Mouse (Mus musculus) heart, embryonic 14.5 days (tissue): Measurements from ENCODE around the gene Mroh3. TPM values are rescaled to one million over a fixed set of nuclear protein-coding genes. Genes with fewer than 3 reads are reported as not detected.
A peak's percentile ranks its signal among the peaks of the same experiment; 100 is the strongest.

Experiments used
- ATAC-seq: fragments of 200-750 bp; cut with Nextera tagmentation; 2 replicates; pipeline ENCODE4 v1.8.0; 2017; ENCODE audit warnings: low read depth, moderate TSS enrichment; ENCODE audit not compliant: insufficient number of reproducible peaks, insufficient read depth, low FRiP score
- H3K27ac ChIP-seq, 2 experiments: fragments of 200-500 bp in 1 of 2; fragments of 300-500 bp in 1 of 2; sonication (generic) in 1 of 2; replicated peaks in 1 of 2; 2 replicates each; pipeline ENCODE4 v1.5.1; 2012 to 2014; ENCODE audit warnings: low read depth in 2 of 2, low read length in 2 of 2, control low read depth in 1 of 2, mild to moderate bottlenecking in 1 of 2, mixed read lengths in 1 of 2; ENCODE audit not compliant: control insufficient read depth in 1 of 2, insufficient read depth in 1 of 2
- H3K27me3 ChIP-seq: fragments of 300-500 bp; sonication (generic); 2 replicates; pipeline ENCODE4 v1.6.1; 2014; ENCODE audit warnings: mild to moderate bottlenecking, low read length, control low read depth; ENCODE audit not compliant: control insufficient read depth, insufficient read depth
- H3K36me3 ChIP-seq: fragments of 300-500 bp; sonication (generic); 2 replicates; pipeline ENCODE4 v1.6.1; 2014; ENCODE audit warnings: mild to moderate bottlenecking, control low read depth, low read length, mixed read lengths; ENCODE audit not compliant: control insufficient read depth, insufficient read depth
- H3K4me1 ChIP-seq, 2 experiments: fragments of 200-500 bp in 1 of 2; fragments of 300-500 bp in 1 of 2; sonication (generic) in 1 of 2; 2 replicates each; pipeline ENCODE4 v1.6.1; 2012 to 2014; ENCODE audit warnings: low read length in 2 of 2, control low read depth in 1 of 2, mixed read lengths in 1 of 2; ENCODE audit not compliant: control insufficient read depth in 2 of 2, insufficient read depth in 2 of 2
- H3K4me2 ChIP-seq: fragments of 300-500 bp; sonication (generic); 2 replicates; pipeline ENCODE4 v1.6.1; 2014; ENCODE audit warnings: mild to moderate bottlenecking, low read length
- H3K4me3 ChIP-seq, 2 experiments: fragments of 200-500 bp in 1 of 2; fragments of 300-500 bp in 1 of 2; sonication (generic) in 1 of 2; 2 replicates each; pipeline ENCODE4 v1.5.1; 2012 to 2014; ENCODE audit warnings: low read length in 2 of 2, mild to moderate bottlenecking in 2 of 2, control low read depth in 1 of 2, low read depth in 1 of 2, moderate library complexity in 1 of 2; ENCODE audit not compliant: control insufficient read depth in 1 of 2, insufficient read depth in 1 of 2
- H3K9ac ChIP-seq: fragments of 300-500 bp; sonication (generic); 2 replicates; pipeline ENCODE4 v1.6.1; 2014; ENCODE audit warnings: mild to moderate bottlenecking, low read length
- H3K9me3 ChIP-seq: fragments of 300-500 bp; sonication (generic); 2 replicates; pipeline ENCODE4 v1.6.1; 2016; ENCODE audit warnings: low read length, control low read depth; ENCODE audit not compliant: control insufficient read depth
- WGBS: fragments of 180-500 bp; shearing (Covaris S2); extraction: QIAGEN DNeasy Blood & Tissue Kit; methylation state at CpG from one replicate; pipeline ENCODE4 v1.1.7; 2014; 5-methylcytosine and 5-hydroxymethylcytosine counted together
- polyA plus RNA-seq: library from polyadenylated mRNA; unstranded; fragments of >200 nt; fragmentation: Nextera tagmentation; extraction: Ambion mirVana; gene quantifications from 2 replicates; pipeline ENCODE4 v1.2.1, GENCODE M21; 2014

Gene Mroh3
- polyA plus RNA-seq, 1 experiment from 2014 or later: not detected

GRCm38 (mm10) chr1:136170109-136170508 is 42.5 kb downstream of the Mroh3 start:
- Histone ChIP-seq H3K9me3 (no peaks in the 10 kb centered on the region), H3K9ac (no peak overlapping the region), H3K27me3 (no peaks in the 10 kb centered on the region), H3K36me3 (peaks cover 11% of the 10 kb centered on the region; the same call in 1 of the 2 replicates), H3K27ac (no peak overlapping the region), H3K4me1 (peaks cover 3 to 7% of the 10 kb centered on the region in 2 experiments; a peak in 1 of 4 replicates), H3K4me2 (peak overlapping the region; percentile 44; the same call in 1 of the 2 replicates), H3K4me3 (no peak overlapping the region)
- 0 out of 2 replicates have a peak, but pooled peaks have one; percentile 48 for ATAC-seq
- WGBS: 5% methylated on average over 5 of the region's 5 CpGs

- peaks cover 16% of the 10 kb centered on the region; the same call in 1 of the 2 replicates for H3K36me3 ChIP-seq
- H3K4me3 ChIP-seq: no peak overlapping the region
- no peak overlapping the region for H3K4me2 ChIP-seq
- no peaks in the 10 kb centered on the region for H3K4me1 ChIP-seq
- H3K27ac ChIP-seq: no peak overlapping the region
- no peaks in the 10 kb centered on the region for H3K27me3 ChIP-seq
- H3K9me3 ChIP-seq: no peaks in the 10 kb centered on the region
- WGBS: 60% methylated on average over 8 of the region's 8 CpGs
- no peak for ATAC-seq
- H3K9ac ChIP-seq: no peak overlapping the region
Observed at GRCm38 (mm10) chr1:136167657-136168056, 45.0 kb downstream of the Mroh3 start.

- Histone ChIP-seq H3K9ac (no peak overlapping the region), H3K9me3 (no peaks in the 10 kb centered on the region), H3K27me3 (no peaks in the 10 kb centered on the region), H3K4me3 (no peak overlapping the region), H3K36me3 (peaks cover 5% of the 10 kb centered on the region; the same call in 1 of the 2 replicates), H3K4me2 (no peak overlapping the region), H3K27ac (no peak overlapping the region), H3K4me1 (no peaks in the 10 kb centered on the region)
- ATAC-seq: no peak
- WGBS: 66% methylated on average over 2 of the region's 2 CpGs
Observed at GRCm38 (mm10) chr1:136165436-136165835, 47.2 kb downstream of the Mroh3 start.

- no peak overlapping the region for H3K4me2 ChIP-seq
- WGBS: 89% methylated on average over 7 of the region's 7 CpGs
- H3K9ac ChIP-seq: no peak overlapping the region
- H3K27ac ChIP-seq: no peak overlapping the region
- H3K4me3 ChIP-seq: no peak overlapping the region
- no peaks in the 10 kb centered on the region for H3K27me3 ChIP-seq
- no peaks in the 10 kb centered on the region for H3K9me3 ChIP-seq
- ATAC-seq: no peak
- peaks cover 12% of the 10 kb centered on the region for H3K36me3 ChIP-seq
- H3K4me1 ChIP-seq: no peaks in the 10 kb centered on the region
Observed at GRCm38 (mm10) chr1:136161333-136161921, 51.2 kb downstream of the Mroh3 start.

- no peak for ATAC-seq
- Histone ChIP-seq H3K4me3 (no peak overlapping the region), H3K27me3 (no peaks in the 10 kb centered on the region), H3K36me3 (peaks cover 12% of the 10 kb centered on the region), H3K4me1 (no peaks in the 10 kb centered on the region), H3K4me2 (no peak overlapping the region), H3K27ac (no peak overlapping the region), H3K9me3 (no peaks in the 10 kb centered on the region), H3K9ac (no peak overlapping the region)
- WGBS: 74% methylated on average over 6 of the region's 6 CpGs
Observed at GRCm38 (mm10) chr1:136160930-136161329, 51.7 kb downstream of the Mroh3 start.

- ATAC-seq: no peak
- H3K27me3 ChIP-seq: no peaks in the 10 kb centered on the region
- no peak overlapping the region for H3K9ac ChIP-seq
- H3K4me3 ChIP-seq: no peak overlapping the region
- no peaks in the 10 kb centered on the region for H3K4me1 ChIP-seq
- peaks cover 12% of the 10 kb centered on the region for H3K36me3 ChIP-seq
- no peak overlapping the region for H3K27ac ChIP-seq
- 88% methylated on average over 12 of the region's 12 CpGs for WGBS
- no peaks in the 10 kb centered on the region for H3K9me3 ChIP-seq
- H3K4me2 ChIP-seq: no peak overlapping the region
Observed at GRCm38 (mm10) chr1:136160297-136160696, 52.3 kb downstream of the Mroh3 start.

- H3K4me3 ChIP-seq: peak overlapping the region in 1 of 2 experiments; percentile 22; a peak in 2 of 4 replicates
- peak overlapping the region; percentile 32; the same call in 1 of the 2 replicates for H3K4me2 ChIP-seq
- no peak overlapping the region for H3K9ac ChIP-seq
- no peak overlapping the region for H3K27ac ChIP-seq
- H3K4me1 ChIP-seq: no peaks in the 10 kb centered on the region
- peaks cover 12% of the 10 kb centered on the region for H3K36me3 ChIP-seq
- H3K27me3 ChIP-seq: no peaks in the 10 kb centered on the region
- no peaks in the 10 kb centered on the region for H3K9me3 ChIP-seq
- no peak for ATAC-seq
- 50% methylated on average over 11 of the region's 12 CpGs for WGBS
Observed at GRCm38 (mm10) chr1:136159830-136160229, 52.8 kb downstream of the Mroh3 start.

- H3K9ac ChIP-seq: no peak overlapping the region
- no peak overlapping the region for H3K27ac ChIP-seq
- H3K36me3 ChIP-seq: peaks cover 10% of the 10 kb centered on the region; the same call in 1 of the 2 replicates
- no peak overlapping the region for H3K4me2 ChIP-seq
- ATAC-seq: no peak
- WGBS: 89% methylated on average over 4 of the region's 4 CpGs
- no peaks in the 10 kb centered on the region; a peak in 1 of 4 replicates for H3K4me1 ChIP-seq
- H3K27me3 ChIP-seq: no peaks in the 10 kb centered on the region
- H3K9me3 ChIP-seq: no peaks in the 10 kb centered on the region
- H3K4me3 ChIP-seq: no peak overlapping the region
Observed at GRCm38 (mm10) chr1:136156951-136157350, 55.7 kb downstream of the Mroh3 start.
